Mouse (Mus musculus): ENCODE results near the gene Uckl1. TPM values are rescaled to one million over a fixed set of nuclear protein-coding genes. Genes with fewer than 3 reads are reported as not detected.

Uckl1 gene
- polyA plus RNA-seq, 1 experiment = 65.1 TPM

- no peak overlapping the region for H3K27ac ChIP-seq (ENCODE audit: insufficient read depth, low read length)
- no peak overlapping the region for H3K4me3 ChIP-seq (ENCODE audit: insufficient read depth, low read length)
- 0 out of 2 replicates have a peak, but pooled peaks cover 5% of the 10 kb centered on the region for H3K4me1 ChIP-seq (ENCODE audit: control insufficient read depth, insufficient read depth, low read length)
- TF ChIP-seq CTCF (IDR thresholded peaks at IDR 0.05; ENCODE audit: borderline replicate concordance, insufficient read depth, low read length) = no peak
- no peak for TF ChIP-seq POLR2A (IDR thresholded peaks at IDR 0.05; ENCODE audit: low read depth, low read length)
These were observed 2.3 kb downstream of the Uckl1 start for GRCm38 (mm10) chr2:181582358-181582757.

DNA sequence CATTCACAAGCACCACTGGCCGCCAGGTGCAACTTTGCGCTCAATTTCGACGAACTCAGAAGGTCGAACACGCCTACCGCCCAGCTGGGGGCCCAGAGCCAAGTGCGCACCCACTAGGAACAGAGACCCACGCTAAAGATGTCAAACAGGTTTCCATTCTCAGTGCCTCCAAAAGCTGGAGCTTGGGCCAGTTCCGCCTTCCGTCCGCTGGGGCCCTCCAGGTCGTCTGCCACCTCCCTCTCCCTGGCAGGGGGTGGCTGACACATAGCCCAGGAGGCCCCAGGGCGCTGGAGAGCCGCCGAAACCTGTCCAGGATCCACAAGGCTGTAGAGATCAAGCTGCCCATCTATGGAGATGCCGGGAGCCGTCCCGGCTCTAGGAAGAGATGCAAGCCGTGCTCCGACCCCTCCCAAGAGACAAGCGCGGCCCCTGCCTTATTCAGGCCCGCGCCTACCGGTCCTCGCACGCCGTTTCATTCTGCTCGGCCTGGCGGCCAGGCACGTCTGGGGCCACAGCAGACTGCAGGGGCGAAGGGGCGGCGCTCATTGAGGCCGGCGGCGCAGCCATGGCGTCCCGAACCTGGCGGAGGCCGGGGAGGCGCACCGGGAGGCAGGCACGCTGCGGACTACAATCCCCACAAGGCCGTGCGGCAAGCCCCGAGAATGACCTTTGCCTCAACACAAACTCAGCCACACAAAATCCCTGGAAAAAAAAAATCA is 3.1 kb downstream of the Uckl1 start:
- peak overlapping the region; percentile 67 for H3K4me3 ChIP-seq (ENCODE audit: insufficient read depth, low read length)
- H3K27ac ChIP-seq (ENCODE audit: insufficient read depth, low read length) = peak overlapping the region; percentile 92
- H3K4me1 ChIP-seq (ENCODE audit: control insufficient read depth, insufficient read depth, low read length) = 0 out of 2 replicates have a peak, but pooled peaks cover 5% of the 10 kb centered on the region
- TF ChIP-seq CTCF (IDR thresholded peaks at IDR 0.05; ENCODE audit: borderline replicate concordance, insufficient read depth, low read length) (no peak), POLR2A (IDR thresholded peaks at IDR 0.05; ENCODE audit: low read depth, low read length) (peak; percentile 71)

DNA sequence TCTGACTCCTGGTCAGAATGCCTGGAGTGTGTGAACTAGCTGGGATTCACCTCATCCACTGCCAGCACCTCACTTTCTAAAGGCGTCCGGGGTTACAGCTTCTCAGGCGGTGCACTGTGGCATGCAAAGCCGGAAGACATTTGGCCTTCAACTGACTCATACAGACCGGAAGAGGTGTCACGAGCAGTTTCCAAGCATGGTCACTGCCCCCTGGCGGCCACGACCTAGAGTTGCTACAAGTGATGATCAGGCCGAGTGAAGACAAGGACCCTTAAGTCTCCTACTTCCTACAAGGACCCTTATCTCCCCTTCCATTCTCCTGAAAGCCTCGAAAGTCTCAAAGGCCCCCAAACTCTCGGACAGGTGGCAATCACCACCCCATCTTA is 3.7 kb downstream of the Uckl1 start:
- Histone ChIP-seq H3K4me1 (ENCODE audit: control insufficient read depth, insufficient read depth, low read length) (0 out of 2 replicates have a peak, but pooled peaks cover 5% of the 10 kb centered on the region), H3K4me3 (ENCODE audit: insufficient read depth, low read length) (peak overlapping the region; percentile 67)
- TF ChIP-seq POLR2A (IDR thresholded peaks at IDR 0.05; ENCODE audit: low read depth, low read length) (peak; percentile 82), CTCF (IDR thresholded peaks at IDR 0.05; ENCODE audit: borderline replicate concordance, insufficient read depth, low read length) (peak; percentile 90; the same call in 1 of the 2 replicates)

DNA sequence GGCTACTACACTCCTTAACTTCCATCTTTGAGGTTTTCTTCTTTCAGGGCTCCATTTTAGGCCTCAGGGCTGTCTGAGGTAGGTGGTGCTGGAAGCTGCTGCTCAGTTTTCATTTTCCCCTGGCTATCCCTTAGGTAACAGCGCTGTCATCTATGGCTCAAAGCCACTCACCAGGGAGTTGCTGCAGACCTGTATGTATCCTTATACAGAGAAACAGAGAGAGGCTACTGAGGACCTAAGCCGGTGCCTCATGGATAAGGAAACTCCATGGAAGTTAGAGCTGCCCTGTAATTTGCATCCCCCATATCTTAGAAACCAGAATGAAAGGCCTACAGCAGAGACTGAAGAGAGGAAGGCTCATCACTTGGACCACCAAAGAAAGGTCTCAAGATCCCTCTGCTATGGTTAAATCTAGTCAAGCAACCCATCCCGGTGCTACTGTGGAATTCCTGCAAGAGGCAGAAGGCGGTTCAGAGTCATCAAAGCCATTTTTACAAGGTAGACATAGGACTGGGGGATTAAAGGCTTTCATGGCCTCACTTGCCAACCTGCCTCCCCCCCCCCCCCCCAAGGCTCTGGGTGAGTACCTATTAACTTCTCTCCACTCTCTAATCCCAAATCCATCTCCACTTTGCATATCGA is 4.4 kb downstream of the Uckl1 start:
- H3K27ac ChIP-seq (ENCODE audit: insufficient read depth, low read length) = peak overlapping the region; percentile 38
- H3K4me3 ChIP-seq (ENCODE audit: insufficient read depth, low read length) = peak overlapping the region; percentile 51
- TF ChIP-seq CTCF (IDR thresholded peaks at IDR 0.05; ENCODE audit: borderline replicate concordance, insufficient read depth, low read length) (no peak), POLR2A (IDR thresholded peaks at IDR 0.05; ENCODE audit: low read depth, low read length) (no peak)
- 0 out of 2 replicates have a peak, but pooled peaks cover 5% of the 10 kb centered on the region for H3K4me1 ChIP-seq (ENCODE audit: control insufficient read depth, insufficient read depth, low read length)

More for the DNA sequence above, 3.7 kb downstream of the Uckl1 start:
- H3K27ac ChIP-seq (ENCODE audit: insufficient read depth, low read length) = peak overlapping the region; percentile 92

DNA sequence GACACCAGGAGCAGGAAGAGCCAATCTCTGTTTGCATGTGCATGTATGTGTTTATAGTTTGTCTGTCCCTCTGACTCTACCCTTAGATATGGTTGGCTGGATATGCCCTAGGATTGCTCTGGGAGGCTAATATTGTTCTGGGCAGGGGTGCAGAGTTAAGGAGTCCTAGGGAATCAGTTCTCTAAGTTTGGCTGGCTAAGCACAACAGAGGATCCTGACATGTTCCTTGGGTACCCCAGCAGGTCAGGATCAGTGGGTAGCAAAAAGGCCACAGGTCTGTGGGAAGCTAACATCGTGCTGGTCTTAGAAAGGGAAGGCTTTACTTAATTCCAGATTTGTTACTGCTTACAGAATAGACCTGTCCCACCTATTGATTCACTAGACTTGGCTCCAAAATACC is 5.0 kb downstream of the Uckl1 start:
- no peak for TF ChIP-seq POLR2A (IDR thresholded peaks at IDR 0.05; ENCODE audit: low read depth, low read length)
- TF ChIP-seq CTCF (IDR thresholded peaks at IDR 0.05; ENCODE audit: borderline replicate concordance, insufficient read depth, low read length) = no peak
- Histone ChIP-seq H3K4me1 (ENCODE audit: control insufficient read depth, insufficient read depth, low read length) (0 out of 2 replicates have a peak, but pooled peaks cover 5% of the 10 kb centered on the region), H3K27ac (ENCODE audit: insufficient read depth, low read length) (no peak overlapping the region), H3K4me3 (ENCODE audit: insufficient read depth, low read length) (no peak overlapping the region)

DNA sequence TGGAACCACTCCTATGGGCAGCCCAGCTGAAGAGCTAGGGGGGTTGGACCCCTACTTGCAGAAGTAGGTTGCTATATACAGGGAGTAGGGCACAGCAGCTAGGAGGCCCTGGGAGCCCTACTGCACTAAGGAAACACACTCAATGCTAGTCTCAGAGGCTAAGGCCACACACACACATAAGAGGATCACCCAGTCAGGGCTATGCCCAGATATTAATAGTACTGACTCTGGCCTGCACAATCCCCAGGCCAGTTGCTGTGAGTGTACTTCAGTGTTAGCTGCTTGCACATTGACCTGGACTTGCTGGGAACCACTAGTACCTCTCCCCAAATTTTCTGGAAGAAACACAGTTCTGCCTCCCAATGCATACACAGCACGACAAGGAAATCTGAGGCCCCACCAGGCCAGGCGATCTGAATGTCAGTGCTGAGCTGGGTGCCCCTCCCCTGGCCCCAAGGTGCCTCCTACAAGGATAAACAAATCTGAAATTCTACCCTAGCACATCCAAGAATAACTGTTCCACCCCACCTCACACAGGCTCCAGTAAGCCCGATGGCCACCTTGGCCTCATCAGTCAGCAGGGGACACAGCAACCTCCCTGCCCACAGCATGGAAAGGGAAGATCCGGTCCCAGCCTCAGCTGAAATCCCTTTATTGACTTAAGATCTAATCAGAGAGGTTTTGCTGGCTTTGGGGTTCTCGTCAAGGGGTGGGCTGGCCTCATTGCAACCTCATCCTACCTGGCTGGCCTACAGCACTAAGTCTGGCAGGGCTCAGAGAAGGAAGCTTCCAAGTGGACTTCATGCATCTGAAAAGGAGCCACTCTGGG is 5.7 kb downstream of the Uckl1 start:
- Histone ChIP-seq H3K4me1 (ENCODE audit: control insufficient read depth, insufficient read depth, low read length) (0 out of 2 replicates have a peak, but pooled peaks cover 5% of the 10 kb centered on the region), H3K4me3 (ENCODE audit: insufficient read depth, low read length) (no peak overlapping the region), H3K27ac (ENCODE audit: insufficient read depth, low read length) (no peak overlapping the region)
- TF ChIP-seq CTCF (IDR thresholded peaks at IDR 0.05; ENCODE audit: borderline replicate concordance, insufficient read depth, low read length) (no peak), POLR2A (IDR thresholded peaks at IDR 0.05; ENCODE audit: low read depth, low read length) (0 out of 2 replicates have a peak, but pooled peaks have one; percentile 11)

GRCm38 (mm10) chr2:181577981-181578581 is 6.6 kb downstream of the Uckl1 start:
- TF ChIP-seq CTCF (IDR thresholded peaks at IDR 0.05; ENCODE audit: borderline replicate concordance, insufficient read depth, low read length) (no peak), POLR2A (IDR thresholded peaks at IDR 0.05; ENCODE audit: low read depth, low read length) (no peak)
- H3K4me3 ChIP-seq (ENCODE audit: insufficient read depth, low read length) = no peak overlapping the region
- H3K4me1 ChIP-seq (ENCODE audit: control insufficient read depth, insufficient read depth, low read length) = 0 out of 2 replicates have a peak, but pooled peaks cover 5% of the 10 kb centered on the region
- H3K27ac ChIP-seq (ENCODE audit: insufficient read depth, low read length) = no peak overlapping the region

DNA sequence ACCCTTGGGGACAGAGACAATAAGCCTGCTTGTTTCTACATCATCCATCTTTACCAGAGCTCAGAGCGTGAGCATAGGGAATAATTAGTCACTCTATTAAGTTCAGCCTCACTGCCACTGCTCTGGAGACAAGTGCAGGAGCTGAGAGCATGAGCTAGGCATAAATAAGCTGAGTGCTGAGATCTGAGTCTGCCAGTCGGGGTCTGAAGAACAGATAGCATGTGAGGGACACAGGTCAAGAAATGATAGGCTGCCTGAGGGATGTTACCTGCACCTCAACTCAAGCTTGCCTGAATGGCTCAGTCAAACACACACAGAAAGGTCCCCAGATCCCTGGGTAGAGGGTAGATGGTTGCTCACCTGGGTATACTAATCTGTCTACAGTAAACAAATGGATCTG is 7.6 kb downstream of the Uckl1 start:
- no peak overlapping the region for H3K4me3 ChIP-seq (ENCODE audit: insufficient read depth, low read length)
- H3K27ac ChIP-seq (ENCODE audit: insufficient read depth, low read length) = no peak overlapping the region
- 0 out of 2 replicates have a peak, but pooled peaks cover 5% of the 10 kb centered on the region for H3K4me1 ChIP-seq (ENCODE audit: control insufficient read depth, insufficient read depth, low read length)
- TF ChIP-seq CTCF (IDR thresholded peaks at IDR 0.05; ENCODE audit: borderline replicate concordance, insufficient read depth, low read length) = no peak
- TF ChIP-seq POLR2A (IDR thresholded peaks at IDR 0.05; ENCODE audit: low read depth, low read length) = no peak

DNA sequence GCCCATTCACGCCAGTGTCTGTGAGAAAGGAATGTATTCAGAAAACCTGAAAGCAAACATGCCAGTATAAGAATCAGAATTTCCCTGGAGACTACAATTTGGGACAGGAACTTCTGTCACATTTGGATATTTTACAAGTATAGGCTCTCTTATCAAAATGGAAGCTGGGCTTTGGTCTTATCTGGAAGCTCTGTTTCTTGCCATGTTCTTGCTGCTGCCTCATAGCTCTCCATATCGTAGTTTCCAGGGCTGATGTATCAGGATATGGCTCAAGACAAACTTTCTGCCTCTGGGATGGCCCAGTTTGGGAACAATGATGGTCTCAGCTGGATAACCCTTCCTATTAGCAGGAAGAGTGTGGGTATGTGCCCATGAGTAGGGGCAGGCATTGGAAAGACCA is 8.1 kb downstream of the Uckl1 start:
- 0 out of 2 replicates have a peak, but pooled peaks cover 5% of the 10 kb centered on the region for H3K4me1 ChIP-seq (ENCODE audit: control insufficient read depth, insufficient read depth, low read length)
- TF ChIP-seq POLR2A (IDR thresholded peaks at IDR 0.05; ENCODE audit: low read depth, low read length) (no peak), CTCF (IDR thresholded peaks at IDR 0.05; ENCODE audit: borderline replicate concordance, insufficient read depth, low read length) (no peak)
- H3K4me3 ChIP-seq (ENCODE audit: insufficient read depth, low read length) = no peak overlapping the region
- no peak overlapping the region for H3K27ac ChIP-seq (ENCODE audit: insufficient read depth, low read length)

Measured in embryonic fibroblast, embryonic 13.5 days (primary cell).